ENCODE assay signal across 37 mouse cellular contexts in genomic region chr6:29497791-29498190, GRCm38 (mm10). TPM values are rescaled to one million over a fixed set of nuclear protein-coding genes. Genes with fewer than 3 reads are reported as not detected.
DNase-seq lines count a peak whose midpoint lies in the region; ATAC-seq and TF ChIP-seq lines count a peak whose summit lies in the region.
"Had no signal": no experiment of that assay in that cellular context is flagged by ENCODE, and none has a peak within 500 bp of the region (broad histone marks: within the 10 kb centered on the region; RNA-seq: fewer than 3 reads in every experiment).

No protein-coding gene starts in this region.

- DNase-seq in hindbrain, postnatal 0 days (ENCODE audit: low spot score) = peak; percentile 43
- no peak for DNase-seq in hindbrain, embryonic 11.5 days (ENCODE audit: low spot score)
- no peak for DNase-seq in kidney, postnatal 0 days (ENCODE audit: low spot score)
- DNase-seq in kidney, postnatal 25 days = no peak
- no peak for DNase-seq in midbrain, embryonic 11.5 days (ENCODE audit: low spot score, missing footprints)
- DNase-seq in midbrain, postnatal 0 days (ENCODE audit: low spot score) = peak; percentile 50
- DNase-seq in gastrocnemius, postnatal 4 days (ENCODE audit: low spot score in 2 of 2) = no peak
- DNase-seq: adrenal gland, postnatal 10 days; B cell, adult 2 months; cerebellum, adult 8-10 months; cerebellum, postnatal 25 days; gastrocnemius, postnatal 25 days; heart, postnatal 10 days; kidney, postnatal 10 days; liver, postnatal 0 days; retina, postnatal 1 day; right cerebral cortex, postnatal 14 days; thymus, postnatal 14 days had no signal

- H3K4me1 ChIP-seq in hindbrain, postnatal 0 days (ENCODE audit: insufficient read depth, low read length) = no peaks in the 10 kb centered on the region
- no peaks in the 10 kb centered on the region for H3K4me1 ChIP-seq in hindbrain, embryonic 11.5 days (replicated peaks; ENCODE audit: control insufficient read depth, insufficient read depth, low read length)
- 0 out of 2 replicates have a peak, but pooled peaks cover 5% of the 10 kb centered on the region for H3K4me1 ChIP-seq in kidney, postnatal 0 days (replicated peaks; ENCODE audit: insufficient read depth, low read length)
- H3K4me1 ChIP-seq in midbrain, embryonic 16.5 days (ENCODE audit: control insufficient read depth, insufficient read depth, low read length) = no peaks in the 10 kb centered on the region
- peaks cover 4% of the 10 kb centered on the region; the same call in 1 of the 2 replicates for H3K4me1 ChIP-seq in midbrain, embryonic 11.5 days (ENCODE audit: control insufficient read depth, insufficient read depth, low read length)
- peaks cover 9% of the 10 kb centered on the region; the same call in 1 of the 2 replicates for H3K4me1 ChIP-seq in midbrain, postnatal 0 days (ENCODE audit: insufficient read depth, low read length)
- H3K4me1 ChIP-seq: embryonic facial prominence, embryonic 15.5 days; neural tube, embryonic 15.5 days had no signal

- peaks cover 14% of the 10 kb centered on the region; the same call in 1 of the 2 replicates for H3K27me3 ChIP-seq in hindbrain, postnatal 0 days (ENCODE audit: insufficient read depth, low read length)
- peaks cover 19% of the 10 kb centered on the region for H3K27me3 ChIP-seq in hindbrain, embryonic 11.5 days (ENCODE audit: control insufficient read depth, insufficient read depth, low read length)
- no peaks in the 10 kb centered on the region for H3K27me3 ChIP-seq in kidney, postnatal 0 days (ENCODE audit: insufficient read depth, low read length)
- H3K27me3 ChIP-seq in midbrain, embryonic 16.5 days (ENCODE audit: control insufficient read depth, insufficient read depth, low read depth, low read length) = peaks cover 21% of the 10 kb centered on the region
- peaks cover 22% of the 10 kb centered on the region for H3K27me3 ChIP-seq in midbrain, embryonic 11.5 days (ENCODE audit: control insufficient read depth, insufficient read depth, low read length)
- H3K27me3 ChIP-seq in midbrain, postnatal 0 days (ENCODE audit: insufficient read depth, low read length) = peaks cover 17% of the 10 kb centered on the region

- H3K36me3 ChIP-seq in hindbrain, postnatal 0 days (ENCODE audit: insufficient read depth, low read length) = no peaks in the 10 kb centered on the region
- no peaks in the 10 kb centered on the region for H3K36me3 ChIP-seq in hindbrain, embryonic 11.5 days (ENCODE audit: control insufficient read depth, insufficient read depth, low read length)
- H3K36me3 ChIP-seq in kidney, postnatal 0 days (ENCODE audit: insufficient read depth, low read length) = no peaks in the 10 kb centered on the region
- no peaks in the 10 kb centered on the region for H3K36me3 ChIP-seq in midbrain, embryonic 16.5 days (ENCODE audit: control insufficient read depth, insufficient read depth, low read length)
- H3K36me3 ChIP-seq in midbrain, embryonic 11.5 days (ENCODE audit: control insufficient read depth, insufficient read depth, low read length) = no peaks in the 10 kb centered on the region
- no peaks in the 10 kb centered on the region for H3K36me3 ChIP-seq in midbrain, postnatal 0 days (ENCODE audit: insufficient read depth, low read length)
- H3K36me3 ChIP-seq: liver, embryonic 12.5 days; neural tube, embryonic 15.5 days had no signal

- no peaks in the 10 kb centered on the region for H3K9me3 ChIP-seq in hindbrain, postnatal 0 days (ENCODE audit: low read length)
- no peaks in the 10 kb centered on the region for H3K9me3 ChIP-seq in hindbrain, embryonic 11.5 days (ENCODE audit: control insufficient read depth, low read length)
- H3K9me3 ChIP-seq in kidney, postnatal 0 days (replicated peaks; ENCODE audit: low read length) = no peaks in the 10 kb centered on the region
- H3K9me3 ChIP-seq in midbrain, embryonic 16.5 days (replicated peaks; ENCODE audit: control insufficient read depth, low read length, poor library complexity, severe bottlenecking) = no peaks in the 10 kb centered on the region
- no peaks in the 10 kb centered on the region for H3K9me3 ChIP-seq in midbrain, embryonic 11.5 days (ENCODE audit: control insufficient read depth, low read length)
- no peaks in the 10 kb centered on the region for H3K9me3 ChIP-seq in midbrain, postnatal 0 days (ENCODE audit: low read length)
- H3K9me3 ChIP-seq: embryonic facial prominence, embryonic 10.5 days; embryonic facial prominence, embryonic 15.5 days; forebrain, embryonic 13.5 days; heart, embryonic 13.5 days; liver, embryonic 12.5 days; neural tube, embryonic 15.5 days had no signal

- peak; percentile 60 for ATAC-seq in hindbrain, postnatal 0 days
- ATAC-seq in hindbrain, embryonic 11.5 days (ENCODE audit: low FRiP score) = no peak
- ATAC-seq in kidney, postnatal 0 days (replicated peaks; ENCODE audit: low FRiP score, low read depth) = peak; percentile 62
- peak; percentile 57 for ATAC-seq in midbrain, embryonic 16.5 days
- no peak for ATAC-seq in midbrain, embryonic 11.5 days (ENCODE audit: low FRiP score)
- peak; percentile 27; the same call in 1 of the 2 replicates for ATAC-seq in midbrain, postnatal 0 days (ENCODE audit: low FRiP score)
- ATAC-seq: forebrain, embryonic 13.5 days; intestine, postnatal 0 days; liver, postnatal 0 days; lung, postnatal 0 days had no signal

- H3K27ac ChIP-seq in hindbrain, postnatal 0 days = no peak overlapping the region
- H3K27ac ChIP-seq in hindbrain, embryonic 11.5 days (ENCODE audit: low read depth, low read length) = no peak overlapping the region
- H3K27ac ChIP-seq in kidney, postnatal 0 days = no peak overlapping the region
- H3K27ac ChIP-seq in midbrain, embryonic 16.5 days (ENCODE audit: low read length) = no peak overlapping the region
- no peak overlapping the region for H3K27ac ChIP-seq in midbrain, embryonic 11.5 days (ENCODE audit: low read depth, low read length)
- H3K27ac ChIP-seq in midbrain, postnatal 0 days (ENCODE audit: low read depth, low read length) = no peak overlapping the region
- H3K27ac ChIP-seq: embryonic facial prominence, embryonic 10.5 days; embryonic facial prominence, embryonic 15.5 days; forebrain, embryonic 13.5 days; heart, embryonic 13.5 days; layer of hippocampus, adult 2 months; left cerebral cortex, adult 2 months; liver, embryonic 12.5 days; macrophage; neural tube, embryonic 15.5 days had no signal

- WGBS in hindbrain, postnatal 0 days = 38% methylated on average over 2 of the region's 2 CpGs
- 50% methylated on average over 2 of the region's 2 CpGs for WGBS in hindbrain, embryonic 11.5 days
- 51% methylated on average over 2 of the region's 2 CpGs for WGBS in kidney, postnatal 0 days
- 37% methylated on average over 2 of the region's 2 CpGs for WGBS in midbrain, embryonic 16.5 days
- 45% methylated on average over 2 of the region's 2 CpGs for WGBS in midbrain, embryonic 11.5 days
- WGBS in midbrain, postnatal 0 days = 49% methylated on average over 2 of the region's 2 CpGs

- no peak overlapping the region for H3K4me2 ChIP-seq in hindbrain, postnatal 0 days (ENCODE audit: low read depth, low read length)
- H3K4me2 ChIP-seq in hindbrain, embryonic 11.5 days (replicated peaks; ENCODE audit: low read depth, low read length) = no peak overlapping the region
- H3K4me2 ChIP-seq in kidney, postnatal 0 days (ENCODE audit: low read length) = no peak overlapping the region
- no peak overlapping the region for H3K4me2 ChIP-seq in midbrain, embryonic 16.5 days (ENCODE audit: low read length)
- no peak overlapping the region for H3K4me2 ChIP-seq in midbrain, embryonic 11.5 days
- H3K4me2 ChIP-seq in midbrain, postnatal 0 days (ENCODE audit: low read depth, low read length, poor library complexity, severe bottlenecking) = no peak overlapping the region
- H3K4me2 ChIP-seq: embryonic facial prominence, embryonic 15.5 days; forebrain, embryonic 13.5 days; heart, embryonic 13.5 days; liver, embryonic 12.5 days; neural tube, embryonic 15.5 days had no signal

- no peak for TF ChIP-seq CTCF in hindbrain, postnatal 0 days (IDR thresholded peaks at IDR 0.05; ENCODE audit: low read depth)
- no peak for TF ChIP-seq CTCF in kidney, postnatal 0 days (IDR thresholded peaks at IDR 0.05; ENCODE audit: low read depth)
- no peak for TF ChIP-seq CTCF in midbrain, postnatal 0 days (IDR thresholded peaks at IDR 0.05)

- H3K4me3 ChIP-seq in hindbrain, postnatal 0 days (ENCODE audit: low read length) = no peak overlapping the region
- no peak overlapping the region for H3K4me3 ChIP-seq in hindbrain, embryonic 11.5 days (ENCODE audit: low read depth, low read length)
- no peak overlapping the region for H3K4me3 ChIP-seq in kidney, postnatal 0 days (replicated peaks; ENCODE audit: low read depth, low read length)
- H3K4me3 ChIP-seq in midbrain, embryonic 16.5 days (ENCODE audit: low read depth, low read length) = no peak overlapping the region
- no peak overlapping the region for H3K4me3 ChIP-seq in midbrain, embryonic 11.5 days (ENCODE audit: low read depth, low read length)
- H3K4me3 ChIP-seq in midbrain, postnatal 0 days (ENCODE audit: low read depth, low read length) = no peak overlapping the region
- H3K4me3 ChIP-seq: embryonic facial prominence, embryonic 10.5 days; embryonic facial prominence, embryonic 15.5 days; forebrain, embryonic 13.5 days; heart, embryonic 13.5 days; layer of hippocampus, adult 2 months; left cerebral cortex, adult 2 months; liver, embryonic 12.5 days; neural tube, embryonic 15.5 days had no signal

- H3K9ac ChIP-seq in hindbrain, postnatal 0 days (replicated peaks; ENCODE audit: low read length) = no peak overlapping the region
- no peak overlapping the region for H3K9ac ChIP-seq in hindbrain, embryonic 11.5 days (ENCODE audit: low read depth, low read length)
- H3K9ac ChIP-seq in kidney, postnatal 0 days (ENCODE audit: low read depth, low read length) = no peak overlapping the region
- H3K9ac ChIP-seq in midbrain, embryonic 16.5 days (ENCODE audit: low read depth, low read length) = no peak overlapping the region
- H3K9ac ChIP-seq in midbrain, embryonic 11.5 days (ENCODE audit: low read length) = no peak overlapping the region
- no peak overlapping the region for H3K9ac ChIP-seq in midbrain, postnatal 0 days (replicated peaks; ENCODE audit: low read length, poor library complexity, severe bottlenecking)
- H3K9ac ChIP-seq: embryonic facial prominence, embryonic 15.5 days; forebrain, embryonic 13.5 days; heart, embryonic 13.5 days; liver, embryonic 12.5 days; liver, postnatal 0 days; neural tube, embryonic 15.5 days had no signal

RNA-seq across cellular contexts. Expression of gene Kcp, which starts 10.0 kb away (rescaled TPM):
- total RNA-seq in hindbrain, postnatal 0 days (2014; rRNA removed) = 13.1 and 27.5 TPM in 2 replicates
- polyA plus RNA-seq in hindbrain, postnatal 0 days (2015; fragmentation: Nextera tagmentation; extraction: Ambion mirVana) = 7.6 and 7.7 TPM in 2 replicates
- 11.3 and 12.9 TPM in 2 replicates for polyA plus RNA-seq in hindbrain, embryonic 11.5 days (2014; fragmentation: Nextera tagmentation; extraction: Ambion mirVana)
- polyA plus RNA-seq in kidney, postnatal 0 days (2015; fragmentation: Nextera tagmentation; extraction: Ambion mirVana) = 17.1 and 19.1 TPM in 2 replicates
- 14.1 and 16.7 TPM in 2 replicates for polyA plus RNA-seq in midbrain, embryonic 16.5 days (2015; fragmentation: Nextera tagmentation; extraction: Ambion mirVana)
- polyA plus RNA-seq in midbrain, embryonic 11.5 days (2014; fragmentation: Nextera tagmentation; extraction: Ambion mirVana) = 5.6 and 6.8 TPM in 2 replicates
- total RNA-seq in midbrain, postnatal 0 days (2014; rRNA removed) = 16.3 and 27.0 TPM in 2 replicates
- 8.9 and 9.0 TPM in 2 replicates for polyA plus RNA-seq in midbrain, postnatal 0 days (2015; fragmentation: Nextera tagmentation; extraction: Ambion mirVana)
- total RNA-seq in gastrocnemius, postnatal 4 days (2021) = 10 to 100 TPM; 37.6 to 40.5 TPM
- total RNA-seq: hematopoietic stem cell, adult 5-6 weeks; megakaryocyte-erythroid progenitor cell, adult 5-6 weeks had no signal
- polyA plus RNA-seq: macrophage had no signal

RNA-seq across cellular contexts. Expression of gene Atp6v1fnb, which starts 26.6 kb away (rescaled TPM):
- 0.47 TPM in 1 of 2 replicates, not detected in the other for total RNA-seq in hindbrain, postnatal 0 days (2014; rRNA removed)
- 0.59 TPM in 1 of 2 replicates, not detected in the other for polyA plus RNA-seq in hindbrain, postnatal 0 days (2015; fragmentation: Nextera tagmentation; extraction: Ambion mirVana)
- polyA plus RNA-seq in hindbrain, embryonic 11.5 days (2014; fragmentation: Nextera tagmentation; extraction: Ambion mirVana) = not detected in 2 replicates
- polyA plus RNA-seq in kidney, postnatal 0 days (2015; fragmentation: Nextera tagmentation; extraction: Ambion mirVana) = not detected in 2 replicates
- 0.41 and 0.45 TPM in 2 replicates for polyA plus RNA-seq in midbrain, embryonic 16.5 days (2015; fragmentation: Nextera tagmentation; extraction: Ambion mirVana)
- 0.20 and 0.25 TPM in 2 replicates for polyA plus RNA-seq in midbrain, embryonic 11.5 days (2014; fragmentation: Nextera tagmentation; extraction: Ambion mirVana)
- total RNA-seq in midbrain, postnatal 0 days (2014; rRNA removed) = 2.6 TPM in 1 of 2 replicates, not detected in the other
- 0.32 and 0.72 TPM in 2 replicates for polyA plus RNA-seq in midbrain, postnatal 0 days (2015; fragmentation: Nextera tagmentation; extraction: Ambion mirVana)
- not detected for total RNA-seq in gastrocnemius, postnatal 4 days (2021)
- total RNA-seq: gastrocnemius, postnatal 25 days; heart, adult 8-10 months; heart, postnatal 10 days; megakaryocyte-erythroid progenitor cell, adult 5-6 weeks had no signal
- polyA plus RNA-seq: embryonic facial prominence, embryonic 10.5 days; embryonic facial prominence, embryonic 15.5 days; frontal cortex, adult 2 months; heart, embryonic 13.5 days; intestine, postnatal 0 days; limb, embryonic 14.5 days; liver, embryonic 12.5 days; liver, postnatal 0 days; lung, postnatal 0 days; macrophage; stomach, embryonic 14.5 days; urinary bladder, adult 2 months had no signal

RNA-seq across cellular contexts. Expression of gene Irf5, which starts 28.6 kb away (rescaled TPM):
- 2.4 and 3.9 TPM in 2 replicates for total RNA-seq in hindbrain, postnatal 0 days (2014; rRNA removed)
- 1.8 and 2.1 TPM in 2 replicates for polyA plus RNA-seq in hindbrain, postnatal 0 days (2015; fragmentation: Nextera tagmentation; extraction: Ambion mirVana)
- 2.5 and 2.7 TPM in 2 replicates for polyA plus RNA-seq in hindbrain, embryonic 11.5 days (2014; fragmentation: Nextera tagmentation; extraction: Ambion mirVana)
- polyA plus RNA-seq in kidney, postnatal 0 days (2015; fragmentation: Nextera tagmentation; extraction: Ambion mirVana) = 3.7 and 4.7 TPM in 2 replicates
- polyA plus RNA-seq in midbrain, embryonic 16.5 days (2015; fragmentation: Nextera tagmentation; extraction: Ambion mirVana) = 1.5 and 1.7 TPM in 2 replicates
- polyA plus RNA-seq in midbrain, embryonic 11.5 days (2014; fragmentation: Nextera tagmentation; extraction: Ambion mirVana) = 1.2 and 1.6 TPM in 2 replicates
- total RNA-seq in midbrain, postnatal 0 days (2014; rRNA removed) = 3.2 and 3.5 TPM in 2 replicates
- 1.7 and 2.0 TPM in 2 replicates for polyA plus RNA-seq in midbrain, postnatal 0 days (2015; fragmentation: Nextera tagmentation; extraction: Ambion mirVana)
- total RNA-seq in gastrocnemius, postnatal 4 days (2021) = 1 to 10 TPM; 3.7 to 4.5 TPM

RNA-seq across cellular contexts. Expression of gene Atp6v1f, which starts 30.3 kb away (rescaled TPM):
- 229 and 240 TPM in 2 replicates for total RNA-seq in hindbrain, postnatal 0 days (2014; rRNA removed)
- 371 and 385 TPM in 2 replicates for polyA plus RNA-seq in hindbrain, postnatal 0 days (2015; fragmentation: Nextera tagmentation; extraction: Ambion mirVana)
- polyA plus RNA-seq in hindbrain, embryonic 11.5 days (2014; fragmentation: Nextera tagmentation; extraction: Ambion mirVana) = 209 and 215 TPM in 2 replicates
- polyA plus RNA-seq in kidney, postnatal 0 days (2015; fragmentation: Nextera tagmentation; extraction: Ambion mirVana) = 461 and 485 TPM in 2 replicates
- 311 and 340 TPM in 2 replicates for polyA plus RNA-seq in midbrain, embryonic 16.5 days (2015; fragmentation: Nextera tagmentation; extraction: Ambion mirVana)
- polyA plus RNA-seq in midbrain, embryonic 11.5 days (2014; fragmentation: Nextera tagmentation; extraction: Ambion mirVana) = 178 and 199 TPM in 2 replicates
- 262 and 302 TPM in 2 replicates for total RNA-seq in midbrain, postnatal 0 days (2014; rRNA removed)
- 361 and 388 TPM in 2 replicates for polyA plus RNA-seq in midbrain, postnatal 0 days (2015; fragmentation: Nextera tagmentation; extraction: Ambion mirVana)
- 10 to 100 TPM; 90.5 to 92.1 TPM for total RNA-seq in gastrocnemius, postnatal 4 days (2021)

Comparison
In these comparisons a context has a peak if more than half of its experiments do, and no peak if none do; other contexts are left out.
1. ATAC-seq: peak in hindbrain, postnatal 0 days (single experiment), kidney, postnatal 0 days (single experiment), midbrain, embryonic 16.5 days (single experiment) and midbrain, postnatal 0 days (single experiment); none in hindbrain, embryonic 11.5 days (single experiment) and midbrain, embryonic 11.5 days (single experiment).
2. DNase-seq: peak in hindbrain, postnatal 0 days (single experiment) and midbrain, postnatal 0 days (single experiment); none in hindbrain, embryonic 11.5 days (single experiment), kidney, postnatal 0 days (single experiment), kidney, postnatal 25 days (0 of 2), midbrain, embryonic 11.5 days (single experiment) and gastrocnemius, postnatal 4 days (0 of 2).